Mouse (Mus musculus) lung, embryonic 16.5 days (tissue): ENCODE data around the gene Oaz1. TPM values are rescaled to one million over a fixed set of nuclear protein-coding genes. Genes with fewer than 3 reads are reported as not detected.

Source experiments
- ATAC-seq: fragments of 200-750 bp; cut with Nextera tagmentation; 2 replicates; pipeline ENCODE4 v1.8.0; 2017; ENCODE audit warnings: low read depth, mild to moderate bottlenecking, moderate library complexity
- H3K27ac ChIP-seq: fragments of 300-500 bp; sonication (generic); 2 replicates; pipeline ENCODE4 v1.5.1; 2014; ENCODE audit warnings: mild to moderate bottlenecking, control low read depth, low read length
- H3K27me3 ChIP-seq: fragments of 300-500 bp; sonication (generic); 2 replicates; pipeline ENCODE4 v1.6.1; 2014; ENCODE audit warnings: low read depth, low read length, mixed read lengths; ENCODE audit not compliant: control insufficient read depth, insufficient read depth
- H3K36me3 ChIP-seq: fragments of 300-500 bp; sonication (generic); 2 replicates; pipeline ENCODE4 v1.6.1; 2014; ENCODE audit warnings: low read length; ENCODE audit not compliant: control insufficient read depth, insufficient read depth
- H3K4me1 ChIP-seq: fragments of 300-500 bp; sonication (generic); replicated peaks from 2 replicates; pipeline ENCODE4 v1.6.1; 2014; ENCODE audit warnings: low read length, mixed read lengths; ENCODE audit not compliant: control insufficient read depth, insufficient read depth
- H3K4me2 ChIP-seq: fragments of 300-500 bp; sonication (generic); 2 replicates; pipeline ENCODE4 v1.6.1; 2014; ENCODE audit warnings: low read depth, low read length, control low read depth
- H3K4me3 ChIP-seq: fragments of 300-500 bp; sonication (generic); 2 replicates; pipeline ENCODE4 v1.5.1; 2014; ENCODE audit warnings: mild to moderate bottlenecking, low read length, control low read depth
- H3K9ac ChIP-seq: fragments of 300-500 bp; sonication (generic); 2 replicates; pipeline ENCODE4 v1.6.1; 2014; ENCODE audit warnings: low read length, control low read depth
- H3K9me3 ChIP-seq: fragments of 300-500 bp; sonication (generic); 2 replicates; pipeline ENCODE4 v1.6.1; 2016; ENCODE audit warnings: low read length; ENCODE audit not compliant: control insufficient read depth
- WGBS: fragments of 180-500 bp; shearing (Covaris S2); extraction: QIAGEN DNeasy Blood & Tissue Kit; methylation state at CpG from one replicate; pipeline ENCODE4 v1.1.7; 2014; 5-methylcytosine and 5-hydroxymethylcytosine counted together
- polyA plus RNA-seq: library from polyadenylated mRNA; unstranded; fragments of >200 nt; fragmentation: Nextera tagmentation; extraction: Ambion mirVana; gene quantifications from 2 replicates; pipeline ENCODE4 v1.2.1, GENCODE M21; 2015

Oaz1 gene
- polyA plus RNA-seq, 1 experiment from 2014 or later: 1,799 TPM

- WGBS: 81% methylated on average over 10 of the region's 10 CpGs
- H3K36me3 ChIP-seq: peaks cover 39% of the 10 kb centered on the region
- ATAC-seq: no peak
Observed at GRCm38 (mm10) chr10:80802204-80802912, 24.1 kb upstream of the Oaz1 start.

DNA sequence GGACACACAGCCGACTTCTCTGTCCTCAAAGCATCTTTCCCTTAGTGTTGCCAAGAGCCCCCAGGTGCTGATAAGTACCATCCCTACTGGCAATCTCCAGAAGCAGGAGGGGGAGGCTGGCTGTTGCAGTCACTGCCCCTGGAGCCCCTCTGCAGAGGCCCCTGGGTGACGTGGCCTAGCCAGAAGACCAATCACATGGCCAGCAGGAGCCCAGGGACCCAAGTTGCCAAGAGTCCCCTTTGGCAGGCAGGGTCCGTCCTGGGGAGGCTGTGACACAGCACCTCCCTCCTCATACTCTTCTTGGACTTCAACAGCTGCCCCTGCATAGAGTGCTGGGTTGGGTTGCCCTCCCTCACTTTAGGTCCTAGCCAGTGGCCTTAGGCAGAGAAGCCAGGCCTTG lies 23.5 kb upstream of the Oaz1 start:
- Histone ChIP-seq H3K4me2 (no peak overlapping the region), H3K9me3 (no peaks in the 10 kb centered on the region), H3K4me1 (peaks cover 21% of the 10 kb centered on the region), H3K4me3 (no peak overlapping the region), H3K27ac (no peak overlapping the region), H3K9ac (no peak overlapping the region), H3K36me3 (peaks cover 39% of the 10 kb centered on the region), H3K27me3 (peaks cover under 1% of the 10 kb centered on the region; the same call in 1 of the 2 replicates)
- WGBS: 81% methylated on average over 3 of the region's 3 CpGs
- ATAC-seq: no peak

More at GRCm38 (mm10) chr10:80802204-80802912, 24.1 kb upstream of the Oaz1 start:
- no peaks in the 10 kb centered on the region for H3K9me3 ChIP-seq
- H3K27ac ChIP-seq: no peak overlapping the region
- H3K4me2 ChIP-seq: no peak overlapping the region
- H3K27me3 ChIP-seq: no peaks in the 10 kb centered on the region
- no peak overlapping the region for H3K9ac ChIP-seq
- peaks cover 16% of the 10 kb centered on the region for H3K4me1 ChIP-seq
- no peak overlapping the region for H3K4me3 ChIP-seq

DNA sequence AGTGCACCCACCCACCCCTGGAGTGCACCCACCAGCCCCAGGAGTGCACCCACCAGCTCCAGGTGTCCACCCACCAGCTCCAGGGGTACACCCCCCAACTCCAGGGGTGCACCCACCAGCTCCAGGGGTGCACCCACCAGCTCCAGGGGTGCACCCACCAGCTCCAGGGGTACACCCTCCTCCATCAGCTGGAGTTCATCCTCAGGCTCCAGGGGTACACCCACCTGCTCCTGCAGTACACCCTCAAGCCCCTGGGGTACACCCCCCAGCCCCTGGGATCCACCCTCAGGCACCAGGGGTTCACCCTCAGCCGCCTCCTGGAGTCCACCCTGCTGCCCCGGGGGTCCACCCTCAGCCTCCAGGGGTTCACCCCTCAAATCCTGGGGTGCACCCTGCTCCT lies 22.1 kb upstream of the Oaz1 start:
- Histone ChIP-seq H3K27ac (no peak overlapping the region), H3K4me1 (peaks cover 34% of the 10 kb centered on the region)
- ATAC-seq: no peak

DNA sequence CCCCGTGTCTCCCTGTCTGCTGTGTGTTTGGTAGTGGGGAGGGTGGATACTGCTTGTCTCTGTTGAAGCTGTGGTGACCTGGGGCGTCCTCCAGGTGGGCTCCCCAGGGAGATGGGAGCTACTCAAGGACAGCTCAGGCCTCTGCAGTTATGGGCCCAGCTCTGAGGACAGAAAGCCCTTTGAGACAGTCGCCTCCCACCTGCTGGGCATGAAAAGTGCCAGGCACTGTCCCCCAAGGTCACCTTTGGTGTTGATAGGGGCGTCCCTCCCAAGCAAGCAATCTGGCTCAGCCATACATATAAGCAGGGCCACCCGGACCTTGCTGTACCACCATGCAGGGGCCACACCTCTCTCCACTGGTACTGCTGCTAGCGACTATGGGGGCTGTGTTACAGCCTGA lies 21.5 kb upstream of the Oaz1 start, which contains the start of gene Amh:
Amh (plus strand) TSS at position 328 of the 400 bp plus-strand sequence.
- H3K9me3 ChIP-seq: no peaks in the 10 kb centered on the region
- WGBS: 64% methylated on average over 6 of the region's 6 CpGs
- H3K4me1 ChIP-seq: peaks cover 31% of the 10 kb centered on the region
- H3K27ac ChIP-seq: no peak within 1 kb of the TSS
- no peak within 1 kb of the TSS for H3K9ac ChIP-seq
- no peak within 1 kb of the TSS for H3K4me3 ChIP-seq
- no peak within 1 kb of the TSS for H3K4me2 ChIP-seq
- no peak for ATAC-seq
- H3K36me3 ChIP-seq: peaks cover 39% of the 10 kb centered on the region
- H3K27me3 ChIP-seq: peaks cover 9% of the 10 kb centered on the region

More for the DNA sequence above, 22.1 kb upstream of the Oaz1 start:
- H3K4me3 ChIP-seq: no peak overlapping the region
- no peak overlapping the region for H3K9ac ChIP-seq
- 89% methylated on average over 2 of the region's 2 CpGs for WGBS
- peaks cover 6% of the 10 kb centered on the region; the same call in 1 of the 2 replicates for H3K27me3 ChIP-seq
- H3K4me2 ChIP-seq: no peak overlapping the region
- H3K36me3 ChIP-seq: peaks cover 39% of the 10 kb centered on the region
- no peaks in the 10 kb centered on the region for H3K9me3 ChIP-seq

- Histone ChIP-seq H3K36me3 (peaks cover 39% of the 10 kb centered on the region), H3K9me3 (no peaks in the 10 kb centered on the region), H3K4me1 (peaks cover 30% of the 10 kb centered on the region), H3K4me3 (no peak overlapping the region), H3K27me3 (peaks cover 13% of the 10 kb centered on the region), H3K4me2 (no peak overlapping the region), H3K9ac (no peak overlapping the region), H3K27ac (no peak overlapping the region)
- ATAC-seq: no peak
- 74% methylated on average over 5 of the region's 5 CpGs for WGBS
Observed at GRCm38 (mm10) chr10:80805322-80805721, 21.1 kb upstream of the Oaz1 start.

DNA sequence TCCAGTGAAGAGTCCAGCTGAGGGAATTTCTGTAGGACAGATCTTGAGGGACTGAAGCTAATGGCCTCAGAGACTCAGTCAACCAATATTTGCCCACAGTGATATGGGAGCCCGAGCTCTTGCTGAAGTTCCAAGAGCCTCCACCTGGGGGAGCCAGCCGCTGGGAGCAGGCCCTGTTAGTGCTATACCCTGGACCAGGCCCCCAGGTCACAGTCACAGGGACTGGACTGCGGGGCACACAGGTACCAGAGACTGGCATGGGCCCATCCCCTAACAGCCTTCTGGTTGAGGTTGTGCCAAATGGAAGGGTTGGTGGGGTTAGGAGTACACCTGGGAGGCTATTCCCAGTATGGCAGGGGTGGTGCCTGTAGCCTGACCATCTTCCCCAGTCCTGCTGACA lies 20.5 kb upstream of the Oaz1 start:
- Histone ChIP-seq H3K9ac (no peak overlapping the region), H3K4me1 (peaks cover 30% of the 10 kb centered on the region), H3K4me3 (no peak overlapping the region), H3K9me3 (no peaks in the 10 kb centered on the region), H3K27ac (no peak overlapping the region), H3K27me3 (peaks cover 17% of the 10 kb centered on the region), H3K36me3 (peaks cover 39% of the 10 kb centered on the region), H3K4me2 (no peak overlapping the region)
- ATAC-seq: peak; percentile 39
- 10% methylated on average over 3 of the region's 3 CpGs for WGBS

DNA sequence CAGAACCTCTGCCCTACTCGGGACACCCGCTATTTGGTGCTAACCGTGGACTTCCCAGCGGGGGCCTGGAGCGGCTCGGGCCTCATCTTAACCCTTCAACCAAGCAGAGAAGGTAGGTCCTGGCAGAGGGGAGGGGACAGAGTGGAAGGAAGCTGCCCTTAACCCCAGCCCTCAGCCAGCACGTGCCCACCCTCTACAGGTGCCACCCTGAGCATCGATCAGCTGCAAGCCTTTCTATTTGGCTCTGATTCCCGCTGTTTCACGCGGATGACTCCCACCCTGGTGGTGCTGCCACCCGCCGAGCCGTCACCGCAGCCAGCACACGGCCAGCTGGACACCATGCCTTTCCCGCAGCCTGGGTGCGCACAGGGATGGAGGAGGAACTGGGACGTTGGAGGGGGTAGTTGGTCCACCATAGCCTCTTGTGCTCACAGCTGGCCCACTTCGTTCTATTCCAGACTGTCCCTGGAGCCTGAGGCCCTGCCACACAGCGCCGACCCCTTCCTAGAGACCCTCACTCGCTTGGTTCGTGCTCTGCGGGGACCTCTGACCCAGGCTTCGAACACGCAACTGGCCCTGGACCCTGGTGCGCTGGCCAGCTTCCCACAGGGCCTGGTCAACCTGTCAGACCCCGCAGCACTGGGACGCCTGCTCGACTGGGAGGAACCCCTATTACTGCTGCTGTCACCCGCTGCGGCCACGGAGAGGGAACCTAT lies 20.0 kb upstream of the Oaz1 start:
- Histone ChIP-seq H3K9ac (peak overlapping the region; percentile 63), H3K27ac (peak overlapping the region; percentile 47), H3K4me3 (peak overlapping the region; percentile 53), H3K9me3 (no peaks in the 10 kb centered on the region), H3K4me2 (peak overlapping the region; percentile 65), H3K4me1 (peaks cover 30% of the 10 kb centered on the region), H3K36me3 (peaks cover 36% of the 10 kb centered on the region), H3K27me3 (peaks cover 17% of the 10 kb centered on the region)
- no peak; the same call in 1 of the 2 replicates for ATAC-seq
- 39% methylated on average over 34 of the region's 34 CpGs for WGBS

DNA sequence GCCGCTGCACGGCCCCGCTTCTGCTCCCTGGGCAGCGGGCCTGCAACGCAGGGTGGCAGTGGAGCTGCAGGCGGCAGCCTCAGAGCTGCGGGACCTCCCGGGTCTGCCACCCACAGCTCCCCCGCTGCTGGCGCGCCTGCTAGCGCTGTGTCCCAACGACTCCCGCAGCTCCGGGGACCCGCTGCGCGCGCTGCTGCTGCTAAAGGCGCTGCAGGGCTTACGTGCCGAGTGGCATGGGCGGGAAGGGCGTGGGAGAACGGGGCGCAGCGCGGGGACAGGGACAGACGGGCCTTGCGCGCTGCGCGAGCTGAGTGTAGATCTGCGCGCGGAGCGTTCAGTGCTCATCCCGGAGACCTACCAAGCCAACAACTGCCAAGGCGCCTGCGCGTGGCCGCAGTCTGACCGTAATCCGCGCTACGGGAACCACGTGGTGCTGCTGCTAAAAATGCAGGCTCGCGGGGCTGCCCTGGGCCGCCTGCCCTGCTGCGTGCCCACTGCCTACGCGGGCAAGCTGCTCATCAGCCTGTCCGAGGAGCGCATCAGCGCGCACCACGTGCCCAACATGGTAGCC lies 19.3 kb upstream of the Oaz1 start:
- peaks cover 17% of the 10 kb centered on the region for H3K27me3 ChIP-seq
- H3K9ac ChIP-seq: peak overlapping the region; percentile 63
- H3K4me1 ChIP-seq: peaks cover 30% of the 10 kb centered on the region
- H3K9me3 ChIP-seq: no peaks in the 10 kb centered on the region
- H3K4me2 ChIP-seq: peak overlapping the region; percentile 65
- peak; percentile 75 for ATAC-seq
- WGBS: 2% methylated on average over 57 of the region's 58 CpGs
- H3K4me3 ChIP-seq: peak overlapping the region; percentile 53
- peak overlapping the region; percentile 47 for H3K27ac ChIP-seq
- H3K36me3 ChIP-seq: peaks cover 30% of the 10 kb centered on the region
